Mouse (Mus musculus) midbrain, embryonic 12.5 days (tissue): ENCODE measurements around the gene Xpot. TPM values are rescaled to one million over a fixed set of nuclear protein-coding genes. Genes with fewer than 3 reads are reported as not detected.

ENCODE experiments used
- ATAC-seq: fragments of 200-750 bp; cut with Nextera tagmentation; 2 replicates; pipeline ENCODE4 v1.8.0; 2017; ENCODE audit warnings: low read depth, moderate TSS enrichment, moderate library complexity; ENCODE audit not compliant: low FRiP score
- H3K27ac ChIP-seq: fragments of 300-500 bp; sonication (generic); replicated peaks from 2 replicates; pipeline ENCODE4 v1.5.1; 2016; ENCODE audit warnings: mild to moderate bottlenecking
- H3K27me3 ChIP-seq: fragments of 300-500 bp; sonication (generic); 2 replicates; pipeline ENCODE4 v1.6.1; 2016; ENCODE audit warnings: mild to moderate bottlenecking
- H3K36me3 ChIP-seq: fragments of 300-500 bp; sonication (generic); 2 replicates; pipeline ENCODE4 v1.6.1; 2016
- H3K4me1 ChIP-seq: fragments of 300-500 bp; sonication (generic); 2 replicates; pipeline ENCODE4 v1.6.1; 2016
- H3K4me2 ChIP-seq: fragments of 300-500 bp; sonication (generic); replicated peaks from 2 replicates; pipeline ENCODE4 v1.6.1; 2016; ENCODE audit warnings: mild to moderate bottlenecking, moderate library complexity
- H3K4me3 ChIP-seq: fragments of 300-500 bp; sonication (generic); 2 replicates; pipeline ENCODE4 v1.5.1; 2016; ENCODE audit warnings: mild to moderate bottlenecking
- H3K9ac ChIP-seq: fragments of 300-500 bp; sonication (generic); replicated peaks from 2 replicates; pipeline ENCODE4 v1.6.1; 2016; ENCODE audit warnings: mild to moderate bottlenecking, moderate library complexity
- H3K9me3 ChIP-seq: fragments of 300-500 bp; sonication (generic); 2 replicates; pipeline ENCODE4 v1.6.1; 2016; ENCODE audit warnings: mild to moderate bottlenecking
- WGBS: fragments of 180-500 bp; shearing (Covaris S2); methylation state at CpG from one replicate; pipeline ENCODE4 v1.1.7; 2016; 5-methylcytosine and 5-hydroxymethylcytosine counted together
- polyA plus RNA-seq: library from polyadenylated mRNA; unstranded; fragments of >200 nt; fragmentation: Nextera tagmentation; extraction: Ambion mirVana; gene quantifications from 2 replicates; pipeline ENCODE4 v1.2.1, GENCODE M21; 2016

The Xpot gene
- polyA plus RNA-seq, 1 experiment from 2014 or later = 52.3 TPM

DNA sequence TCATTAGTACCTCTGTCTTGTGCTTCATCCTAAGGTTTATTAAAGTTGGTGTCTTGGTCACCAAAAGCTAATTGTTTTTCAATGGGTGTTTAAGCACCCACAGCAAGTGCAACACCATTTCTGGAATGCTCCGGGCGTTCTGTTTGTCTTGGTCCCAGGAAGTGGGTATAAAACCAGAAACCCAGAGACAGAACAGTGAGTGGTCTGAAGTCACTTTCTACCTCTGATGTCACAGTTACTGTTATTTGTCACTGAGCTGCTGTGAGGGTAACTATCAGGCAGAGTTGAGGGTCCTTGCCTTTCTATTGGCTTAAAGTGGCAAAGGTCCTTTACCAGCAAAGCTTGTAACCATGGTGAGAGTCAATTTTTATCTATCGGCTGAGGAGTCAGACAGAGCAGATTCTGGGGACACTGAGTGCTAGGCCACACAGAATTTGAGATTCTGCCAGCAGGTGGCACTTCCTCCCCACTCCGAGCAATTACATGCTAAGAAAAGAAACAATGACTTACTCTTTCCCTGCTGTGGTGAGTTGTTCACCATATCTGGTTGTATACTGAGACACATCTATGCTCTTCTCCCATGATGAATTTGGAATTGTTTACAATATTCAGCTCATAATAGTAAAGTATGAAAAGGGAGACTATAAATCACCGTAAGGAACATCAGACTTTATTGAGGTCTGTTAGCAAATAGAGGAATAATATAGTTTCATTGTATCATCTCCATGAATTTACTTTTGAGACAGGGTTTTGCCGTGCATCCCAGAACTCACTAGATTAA is 14.2 kb upstream of the Xpot start:
- ATAC-seq = peak; percentile 64
- 45% methylated on average over 6 of the region's 6 CpGs for WGBS
- H3K27me3 ChIP-seq = peaks cover 44% of the 10 kb centered on the region

DNA sequence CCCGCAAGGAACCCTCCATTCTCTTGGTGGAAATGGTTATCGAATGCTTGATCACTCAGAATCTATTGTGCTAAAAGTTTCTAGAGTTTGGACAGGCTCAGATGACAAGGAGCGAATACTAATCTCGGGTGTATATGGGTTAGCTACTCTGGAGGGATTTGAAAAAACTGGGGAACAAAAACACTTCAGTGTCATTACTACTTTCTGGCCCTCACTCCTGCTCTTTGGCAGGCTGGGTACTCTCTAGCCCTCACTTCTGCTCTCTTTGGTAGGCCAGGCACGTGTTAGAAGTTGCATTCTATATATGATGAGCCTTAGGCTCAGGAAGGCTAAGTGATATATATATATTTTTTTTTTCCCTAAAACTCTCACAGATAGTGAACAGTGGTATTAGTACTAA is 13.4 kb upstream of the Xpot start:
- H3K27me3 ChIP-seq = peaks cover 44% of the 10 kb centered on the region
- H3K4me2 ChIP-seq = no peak overlapping the region
- no peak overlapping the region for H3K4me3 ChIP-seq
- no peak for ATAC-seq
- no peaks in the 10 kb centered on the region for H3K36me3 ChIP-seq
- 78% methylated on average over 5 of the region's 5 CpGs for WGBS
- peaks cover 18% of the 10 kb centered on the region for H3K4me1 ChIP-seq
- H3K27ac ChIP-seq = no peak overlapping the region
- H3K9ac ChIP-seq = no peak overlapping the region
- H3K9me3 ChIP-seq = no peaks in the 10 kb centered on the region

More for the DNA sequence above, 14.2 kb upstream of the Xpot start:
- Histone ChIP-seq H3K4me2 (peak overlapping the region; percentile 97; the same call in 1 of the 2 replicates), H3K9ac (no peak overlapping the region), H3K27ac (no peak overlapping the region), H3K4me1 (peaks cover 18% of the 10 kb centered on the region), H3K4me3 (no peak overlapping the region), H3K36me3 (no peaks in the 10 kb centered on the region), H3K9me3 (no peaks in the 10 kb centered on the region)

DNA sequence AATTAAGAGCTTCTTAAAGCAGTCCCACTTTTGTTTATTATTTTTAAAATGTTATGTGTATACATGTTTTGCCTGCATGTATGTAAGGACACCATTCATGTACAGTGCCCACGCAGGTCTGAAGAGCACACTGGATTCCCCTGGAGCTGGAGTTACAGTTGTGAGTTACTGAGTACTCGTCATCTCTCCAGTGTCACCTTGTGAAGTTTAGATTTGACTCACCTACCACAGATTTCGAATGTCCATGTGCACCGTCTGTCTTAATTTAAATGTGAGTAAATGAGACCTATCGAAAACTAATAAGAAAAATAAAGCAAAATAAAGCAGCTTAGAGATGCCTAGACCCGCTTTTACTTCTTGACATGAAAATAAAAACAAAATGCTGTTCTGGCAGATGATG is 10.1 kb upstream of the Xpot start:
- Histone ChIP-seq H3K9ac (no peak overlapping the region), H3K9me3 (no peaks in the 10 kb centered on the region), H3K4me2 (no peak overlapping the region), H3K4me1 (peaks cover 5% of the 10 kb centered on the region), H3K27me3 (peaks cover 14% of the 10 kb centered on the region), H3K4me3 (no peak overlapping the region), H3K36me3 (no peaks in the 10 kb centered on the region), H3K27ac (no peak overlapping the region)
- WGBS = 89% methylated on average over 6 of the region's 6 CpGs
- no peak for ATAC-seq

DNA sequence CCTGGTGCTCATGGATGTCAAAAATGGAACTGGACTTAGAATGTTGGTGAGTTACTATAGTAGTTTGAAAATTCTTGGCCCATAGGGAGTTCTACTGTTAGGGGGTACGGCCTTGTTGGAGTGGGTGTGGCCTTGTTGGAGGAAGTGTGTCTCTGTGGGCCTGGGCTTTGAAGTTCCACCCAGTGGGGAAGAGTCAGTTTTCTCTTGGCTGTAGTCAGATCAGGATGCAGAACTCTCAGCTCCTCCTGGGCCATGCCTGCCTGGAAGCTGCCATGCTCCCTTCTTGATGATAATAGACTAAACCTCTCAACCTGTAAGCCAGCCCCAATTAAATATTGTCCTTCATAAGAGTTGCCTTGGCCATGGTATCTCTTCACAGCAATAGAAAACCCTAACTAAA is 8.0 kb upstream of the Xpot start:
- WGBS = 78% methylated on average over 1 of the region's 1 CpGs
- Histone ChIP-seq H3K27me3 (no peaks in the 10 kb centered on the region), H3K4me2 (no peak overlapping the region), H3K27ac (no peak overlapping the region), H3K36me3 (no peaks in the 10 kb centered on the region), H3K4me3 (no peak overlapping the region), H3K9me3 (no peaks in the 10 kb centered on the region), H3K9ac (no peak overlapping the region), H3K4me1 (no peaks in the 10 kb centered on the region)
- no peak for ATAC-seq

DNA sequence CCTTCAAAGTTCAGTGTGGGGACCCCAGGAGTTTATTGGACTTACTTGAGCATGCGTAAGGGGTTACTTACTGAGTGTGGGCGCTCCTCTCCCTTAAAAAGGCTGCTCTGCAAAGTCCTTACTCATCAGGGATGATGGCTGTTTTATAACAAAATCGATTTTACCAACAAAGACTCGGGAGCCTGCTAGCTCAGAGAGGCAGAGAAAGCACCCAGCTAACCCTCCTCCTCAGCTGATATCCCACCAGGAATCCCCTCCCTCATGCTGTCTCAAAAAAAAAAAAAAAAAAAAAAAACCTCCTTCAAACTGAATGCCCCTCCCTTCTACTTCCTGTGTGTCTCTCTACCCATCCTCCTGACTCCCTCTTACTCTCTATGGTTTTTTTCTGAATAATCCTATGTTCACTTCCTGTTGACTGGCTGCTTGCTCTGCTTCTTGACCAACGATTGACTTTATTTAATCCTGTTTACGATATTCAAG is 2.5 kb upstream of the Xpot start:
- H3K4me1 ChIP-seq = peaks cover 11% of the 10 kb centered on the region
- no peaks in the 10 kb centered on the region for H3K27me3 ChIP-seq
- H3K4me2 ChIP-seq = no peak overlapping the region
- H3K9me3 ChIP-seq = no peaks in the 10 kb centered on the region
- no peaks in the 10 kb centered on the region for H3K36me3 ChIP-seq
- no peak overlapping the region for H3K4me3 ChIP-seq
- no peak for ATAC-seq
- H3K9ac ChIP-seq = no peak overlapping the region
- H3K27ac ChIP-seq = no peak overlapping the region
- WGBS = 93% methylated on average over 6 of the region's 6 CpGs

DNA sequence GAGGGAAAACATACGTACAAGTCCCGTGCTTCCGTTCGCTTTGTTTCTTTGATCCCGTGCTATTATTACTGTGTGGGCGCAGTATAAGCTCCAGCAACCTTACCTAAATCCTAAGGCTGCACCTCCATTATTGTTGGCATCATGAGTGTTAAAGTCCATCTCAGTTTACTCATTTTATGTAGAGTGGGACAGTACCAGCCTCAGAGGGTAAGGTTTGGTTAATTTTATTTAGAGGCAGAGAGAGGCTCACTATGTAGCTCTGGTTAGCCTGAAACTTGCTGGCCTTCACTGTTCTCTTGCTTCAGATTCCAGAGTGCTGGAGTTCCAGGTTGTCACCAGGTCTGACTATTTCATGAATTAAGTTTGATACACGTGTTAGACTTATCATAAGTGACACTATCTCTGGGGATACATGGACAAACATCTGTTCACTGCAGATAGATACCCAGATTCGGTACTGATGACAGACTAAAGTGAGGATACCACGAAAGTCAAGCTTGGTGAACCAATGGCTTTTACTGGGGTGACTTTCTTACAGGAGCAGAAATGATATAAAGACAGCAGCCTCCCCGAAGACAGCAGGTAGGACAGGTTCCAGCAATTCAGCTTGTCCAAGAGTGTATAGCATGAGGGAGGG is 1.2 kb upstream of the Xpot start:
- Histone ChIP-seq H3K9me3 (no peaks in the 10 kb centered on the region), H3K27me3 (no peaks in the 10 kb centered on the region), H3K27ac (no peak overlapping the region), H3K9ac (no peak overlapping the region), H3K4me3 (no peak overlapping the region), H3K36me3 (0 out of 2 replicates have a peak, but pooled peaks cover 2% of the 10 kb centered on the region), H3K4me1 (peaks cover 11% of the 10 kb centered on the region), H3K4me2 (0 out of 2 replicates have a peak overlapping the region, but pooled peaks have one; percentile 79)
- no peak for ATAC-seq
- WGBS = 85% methylated on average over 10 of the region's 10 CpGs

DNA sequence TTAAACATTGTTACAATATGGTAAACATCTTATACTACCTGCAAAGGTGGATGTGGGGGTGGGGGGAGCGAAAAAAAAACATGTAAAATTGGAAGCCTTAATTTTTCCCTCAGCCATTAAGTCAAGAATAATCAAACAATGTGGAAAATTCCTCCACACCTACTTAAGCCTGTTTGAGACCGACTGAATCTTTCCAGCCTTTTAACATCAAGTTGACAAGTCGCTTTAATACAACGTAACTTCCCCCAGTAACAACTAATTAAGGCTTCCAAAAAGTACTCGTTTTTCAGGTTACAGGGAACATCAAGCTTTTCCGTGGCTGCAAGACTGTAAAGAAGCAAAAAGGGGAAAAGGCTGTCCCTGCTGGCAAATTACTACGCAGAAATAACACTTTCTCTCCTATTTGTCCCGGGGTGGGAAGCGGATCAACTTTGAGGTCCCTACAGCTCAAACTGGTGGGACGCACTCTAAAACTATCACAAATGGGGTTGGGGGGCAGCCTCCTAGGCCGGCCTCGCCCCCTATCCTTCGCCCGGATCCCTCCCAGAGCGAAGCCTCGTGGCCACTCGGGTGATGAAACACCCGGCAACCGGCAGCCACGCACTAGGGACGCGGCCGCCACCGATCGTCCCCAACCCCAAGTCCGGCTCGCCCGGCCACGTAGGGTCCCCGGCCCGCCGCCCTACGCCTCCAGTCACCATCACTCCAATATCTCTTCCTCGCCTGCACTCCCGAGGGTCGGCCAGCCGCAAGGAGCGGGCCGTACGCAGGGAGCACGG is 536 bp downstream of the Xpot start:
- Histone ChIP-seq H3K9me3 (no peaks in the 10 kb centered on the region), H3K27me3 (no peaks in the 10 kb centered on the region), H3K27ac (peak overlapping the region; percentile 88), H3K36me3 (peaks cover 12% of the 10 kb centered on the region), H3K9ac (peak overlapping the region; percentile 71), H3K4me3 (peak overlapping the region; percentile 63), H3K4me1 (peaks cover 11% of the 10 kb centered on the region), H3K4me2 (peak overlapping the region; percentile 79)
- no peak for ATAC-seq
- WGBS = under 1% methylated on average over 41 of the region's 41 CpGs

DNA sequence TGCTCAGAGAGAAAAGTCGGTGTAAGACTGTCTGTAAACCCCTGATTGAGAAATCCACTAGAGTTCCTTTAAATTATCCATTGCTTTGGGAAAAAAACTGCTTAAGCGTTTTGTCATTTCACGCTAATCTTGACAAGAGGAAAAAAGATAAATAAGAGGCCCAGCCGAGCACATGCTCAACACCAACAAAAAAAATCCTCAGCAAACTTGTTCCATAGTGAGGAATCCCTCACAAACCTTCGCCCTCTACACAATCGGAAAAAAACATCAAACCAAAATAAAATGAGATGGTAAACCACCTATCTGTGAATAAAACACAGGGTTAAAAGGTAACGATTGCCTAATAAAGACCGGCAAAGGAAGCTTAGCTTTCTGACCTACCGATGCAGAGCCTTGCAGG is 1.1 kb downstream of the Xpot start:
- 17% methylated on average over 9 of the region's 9 CpGs for WGBS
- no peak for ATAC-seq
- H3K9me3 ChIP-seq = no peaks in the 10 kb centered on the region

DNA sequence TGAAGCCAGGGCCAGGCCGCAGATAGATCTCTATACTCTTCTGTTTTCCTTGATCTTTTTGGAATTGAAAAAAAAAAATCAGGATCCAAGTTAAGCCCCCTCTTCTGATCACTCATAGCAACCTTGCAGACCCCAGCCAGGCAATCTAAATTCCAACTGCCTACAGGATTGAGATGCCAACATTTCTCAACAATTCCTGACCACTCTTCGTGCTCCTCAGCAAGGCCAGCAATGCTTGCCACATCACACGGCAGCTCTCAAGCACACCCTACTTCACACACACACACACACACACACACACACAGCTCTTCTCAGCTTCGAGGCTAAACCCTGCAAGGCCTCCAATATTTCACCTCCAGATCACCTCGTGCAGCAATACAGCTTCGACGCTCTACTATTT is 2.5 kb downstream of the Xpot start:
- no peak overlapping the region for H3K4me3 ChIP-seq
- no peak overlapping the region for H3K9ac ChIP-seq
- no peak overlapping the region for H3K27ac ChIP-seq
- peaks cover 25% of the 10 kb centered on the region for H3K36me3 ChIP-seq
- H3K9me3 ChIP-seq = no peaks in the 10 kb centered on the region
- ATAC-seq = no peak
- WGBS = 91% methylated on average over 7 of the region's 7 CpGs
- no peaks in the 10 kb centered on the region for H3K27me3 ChIP-seq
- no peak overlapping the region for H3K4me2 ChIP-seq
- H3K4me1 ChIP-seq = peaks cover 11% of the 10 kb centered on the region

More for the DNA sequence above, 1.1 kb downstream of the Xpot start:
- Histone ChIP-seq H3K27ac (no peak overlapping the region), H3K36me3 (peaks cover 18% of the 10 kb centered on the region), H3K4me2 (peak overlapping the region; percentile 79), H3K27me3 (no peaks in the 10 kb centered on the region), H3K4me3 (peak overlapping the region; percentile 63), H3K9ac (peak overlapping the region; percentile 71), H3K4me1 (peaks cover 11% of the 10 kb centered on the region)

DNA sequence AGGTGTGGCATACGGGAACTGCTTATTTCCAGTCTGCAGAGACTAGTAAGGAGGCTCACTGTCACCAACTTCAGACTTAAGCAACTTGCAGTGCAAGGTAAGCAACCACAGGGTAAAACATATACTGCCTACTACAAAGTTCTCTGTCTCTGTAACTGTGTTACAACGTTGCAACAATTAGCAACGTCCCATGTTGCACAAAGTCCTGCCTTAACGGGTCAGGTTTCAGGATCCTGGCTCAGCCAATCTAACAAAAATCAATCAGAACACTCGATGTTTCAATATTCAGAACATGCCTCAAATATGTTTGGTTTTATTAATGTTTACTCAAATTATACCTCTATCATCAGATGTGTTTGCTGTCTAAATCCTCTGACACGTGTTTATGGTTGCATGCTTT is 3.7 kb downstream of the Xpot start:
- WGBS = 94% methylated on average over 6 of the region's 6 CpGs
- no peaks in the 10 kb centered on the region for H3K27me3 ChIP-seq
- H3K36me3 ChIP-seq = peaks cover 36% of the 10 kb centered on the region

DNA sequence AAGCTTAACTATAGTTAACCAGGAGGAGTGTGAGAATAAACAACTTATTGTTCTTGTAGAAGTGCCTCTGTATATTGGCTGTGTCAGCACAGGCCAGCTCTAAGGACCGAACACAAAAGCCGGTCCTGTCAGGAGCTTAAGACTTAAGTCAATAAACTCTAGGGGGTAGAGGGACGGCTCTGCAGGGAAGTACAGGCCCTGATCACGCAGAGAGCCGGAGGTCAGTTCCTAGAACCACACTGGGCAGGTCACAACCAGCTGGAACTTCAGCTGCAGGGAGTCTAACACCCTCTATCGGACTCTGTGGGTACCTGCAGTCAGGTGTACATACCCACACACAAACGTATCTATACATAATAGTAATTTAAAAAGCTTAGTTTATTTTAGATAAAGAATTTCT is 10.2 kb downstream of the Xpot start:
- 46% methylated on average over 7 of the region's 7 CpGs for WGBS
- H3K9ac ChIP-seq = no peak overlapping the region
- H3K27ac ChIP-seq = no peak overlapping the region
- ATAC-seq = no peak
- no peak overlapping the region for H3K4me2 ChIP-seq
- H3K36me3 ChIP-seq = peaks cover 77% of the 10 kb centered on the region
- H3K4me1 ChIP-seq = no peaks in the 10 kb centered on the region
- no peak overlapping the region for H3K4me3 ChIP-seq
- no peaks in the 10 kb centered on the region for H3K9me3 ChIP-seq
- no peaks in the 10 kb centered on the region for H3K27me3 ChIP-seq

More for the DNA sequence above, 3.7 kb downstream of the Xpot start:
- H3K4me2 ChIP-seq = no peak overlapping the region
- H3K27ac ChIP-seq = no peak overlapping the region
- no peak overlapping the region for H3K4me3 ChIP-seq
- no peak overlapping the region for H3K9ac ChIP-seq
- peaks cover 11% of the 10 kb centered on the region for H3K4me1 ChIP-seq
- H3K9me3 ChIP-seq = no peaks in the 10 kb centered on the region
- no peak for ATAC-seq
